Mouse (Mus musculus) adipocyte (in vitro differentiated cells): ENCODE results near the gene Rps25.
A peak's percentile ranks its signal among the peaks of the same experiment; 100 is the strongest.

Experiments
- DNase-seq: peaks from one replicate; pipeline ENCODE4 v3.0.0-alpha.2; 2016; ENCODE audit warnings: low spot score

Gene Rps25

GRCm38 (mm10) chr9:44454891-44455220 lies 47.9 kb downstream of the Rps25 start, which contains the start of gene Upk2:
Upk2 (minus strand) TSS chr9:44454976.
- peak; percentile 33 for DNase-seq

DNA sequence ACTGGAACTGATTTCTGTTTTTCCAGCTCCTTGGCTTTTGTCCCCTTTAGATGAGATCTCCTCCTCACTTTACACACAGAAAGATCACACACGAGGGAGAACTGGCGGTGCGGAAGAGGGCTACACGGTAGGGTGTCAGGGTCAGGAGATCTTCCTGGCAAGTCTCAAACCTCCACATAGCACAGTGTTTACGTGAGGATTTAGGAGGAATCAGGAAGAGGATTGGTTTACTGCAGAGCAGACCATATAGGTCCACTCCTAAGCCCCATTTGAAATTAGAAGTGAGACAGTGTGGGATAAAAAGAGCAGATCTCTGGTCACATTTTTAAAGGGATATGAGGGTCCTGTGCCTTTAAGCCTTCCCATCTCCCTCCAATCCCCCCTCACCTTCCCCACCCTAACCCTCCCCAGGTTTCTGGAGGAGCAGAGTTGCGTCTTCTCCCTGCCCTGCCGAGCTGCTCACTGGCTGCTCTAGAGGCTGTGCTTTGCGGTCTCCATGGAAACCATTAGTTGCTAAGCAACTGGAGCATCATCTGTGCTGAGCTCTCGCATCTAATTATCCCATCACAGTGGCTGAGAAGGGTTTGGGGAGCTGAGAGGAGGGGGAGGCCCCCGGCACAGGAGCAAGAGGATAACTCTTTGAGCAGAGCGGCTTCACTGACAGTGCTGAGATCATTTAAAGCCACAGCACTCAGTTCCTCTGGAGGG lies 50.2 kb downstream of the Rps25 start:
- peak; percentile 27 for DNase-seq
